Mouse (Mus musculus): ENCODE measurements around the gene Snx33.

DNA sequence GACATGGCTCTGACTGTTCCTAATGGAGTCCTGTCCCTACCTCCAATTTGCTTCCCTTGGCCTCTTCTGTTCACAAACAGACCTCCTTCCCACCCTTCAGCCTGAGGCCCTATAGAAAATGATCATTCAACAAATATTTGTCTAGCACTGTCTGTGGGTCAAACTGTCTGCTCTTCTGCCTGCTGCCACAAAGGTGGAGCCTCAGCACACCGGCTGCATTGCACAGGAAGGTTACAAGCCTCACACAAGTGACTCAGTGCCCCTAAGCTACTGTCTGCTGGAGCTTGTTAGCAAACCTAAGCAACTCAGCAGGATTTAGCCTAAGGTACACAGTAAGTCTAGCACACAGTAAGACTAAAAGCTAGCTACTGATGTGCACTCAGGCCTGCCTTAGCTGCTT, 17.2 kb downstream of the Snx33 start:
- TF ChIP-seq CTCF (IDR thresholded peaks at IDR 0.05; ENCODE audit: low read depth): no peak
- TF ChIP-seq EP300 (IDR thresholded peaks at IDR 0.05; ENCODE audit: low read depth): no peak
